Comparison of ENCODE assay signal across 13 mouse cellular contexts in the genomic region with DNA sequence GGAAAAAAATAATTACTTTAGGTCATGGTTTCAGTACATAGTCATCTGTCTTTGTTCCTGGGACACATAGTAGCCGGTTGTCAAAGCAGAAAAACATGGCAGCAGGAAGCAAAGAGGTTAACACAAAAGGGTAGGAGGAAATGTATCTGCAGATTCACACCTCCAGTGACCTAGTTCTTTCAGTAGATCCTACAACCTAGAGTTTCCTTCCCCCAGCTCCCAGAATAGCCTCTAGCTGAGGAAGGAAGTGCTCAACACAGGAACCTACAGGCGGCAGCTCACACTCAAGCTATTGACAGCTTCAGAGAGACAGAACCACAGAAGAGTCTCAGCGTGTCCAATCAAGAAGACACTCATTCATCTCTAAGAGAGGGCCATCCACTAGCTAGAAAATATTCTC. TPM values are rescaled to one million over a fixed set of nuclear protein-coding genes. Genes with fewer than 3 reads are reported as not detected.
DNase-seq lines count a peak whose midpoint lies in the region; ATAC-seq lines count a peak whose summit lies in the region.
"Had no signal": no experiment of that assay in that cellular context is flagged by ENCODE, and none has a peak within 500 bp of the region (broad histone marks: within the 10 kb centered on the region; RNA-seq: fewer than 3 reads in every experiment).

No protein-coding gene starts in this region.

- no peaks in the 10 kb centered on the region for H3K9me3 ChIP-seq in heart, embryonic 12.5 days (replicated peaks)
- no peaks in the 10 kb centered on the region for H3K9me3 ChIP-seq in limb, embryonic 10.5 days (replicated peaks)
- H3K9me3 ChIP-seq: neural tube, embryonic 12.5 days had no signal

- 37% methylated on average over 3 of the region's 3 CpGs for WGBS in heart, embryonic 12.5 days
- WGBS in limb, embryonic 10.5 days = 77% methylated on average over 3 of the region's 3 CpGs

- H3K4me1 ChIP-seq in heart, embryonic 12.5 days (replicated peaks) = no peaks in the 10 kb centered on the region
- no peaks in the 10 kb centered on the region for H3K4me1 ChIP-seq in limb, embryonic 10.5 days
- H3K4me1 ChIP-seq: neural tube, embryonic 12.5 days had no signal

- no peak overlapping the region for H3K4me3 ChIP-seq in heart, embryonic 12.5 days
- no peak overlapping the region for H3K4me3 ChIP-seq in limb, embryonic 10.5 days
- H3K4me3 ChIP-seq: erythroblast, embryonic 14.5 days; neural tube, embryonic 12.5 days had no signal

- DNase-seq in heart, adult 8-10 months (ENCODE audit: low spot score) = peak; percentile 11
- DNase-seq in thymus, adult 18-20 months = peak; percentile 19 to 47
- no peak for DNase-seq in cerebellum, adult 9-10 months
- no peak for DNase-seq in limb, embryonic 10.5 days (ENCODE audit: low spot score)
- no peak for DNase-seq in layer of hippocampus, postnatal 36 days
- DNase-seq: right cerebral cortex, postnatal 4 days had no signal

- no peak overlapping the region for H3K27ac ChIP-seq in heart, embryonic 12.5 days (ENCODE audit: poor library complexity, severe bottlenecking)
- H3K27ac ChIP-seq in limb, embryonic 10.5 days = no peak overlapping the region
- H3K27ac ChIP-seq: liver, embryonic 14.5 days; neural tube, embryonic 12.5 days had no signal

- no peaks in the 10 kb centered on the region for H3K36me3 ChIP-seq in heart, embryonic 12.5 days
- no peaks in the 10 kb centered on the region for H3K36me3 ChIP-seq in limb, embryonic 10.5 days
- H3K36me3 ChIP-seq: neural tube, embryonic 12.5 days had no signal

- H3K27me3 ChIP-seq in heart, embryonic 12.5 days (replicated peaks) = no peaks in the 10 kb centered on the region
- no peaks in the 10 kb centered on the region for H3K27me3 ChIP-seq in limb, embryonic 10.5 days (ENCODE audit: low read depth, poor library complexity, severe bottlenecking)
- H3K27me3 ChIP-seq: neural tube, embryonic 12.5 days had no signal

- no peak overlapping the region for H3K9ac ChIP-seq in heart, embryonic 12.5 days
- H3K9ac ChIP-seq: liver, embryonic 14.5 days; neural tube, embryonic 12.5 days had no signal

- ATAC-seq in heart, embryonic 12.5 days (ENCODE audit: insufficient number of reproducible peaks, low FRiP score) = no peak
- peak; percentile 78 for ATAC-seq in CD4-positive, CD25-positive, alpha-beta regulatory T cell, adult 4 months
- peak; percentile 52 to 79; a peak in 3 of 4 replicates for ATAC-seq in hematopoietic stem cell, adult 5-6 weeks (replicated peaks in 1 of 2; ENCODE audit: insufficient read depth in 1 of 2, low FRiP score in 2 of 2, low TSS enrichment in 1 of 2, low read depth in 1 of 2, poor library complexity in 2 of 2, severe bottlenecking in 2 of 2)
- ATAC-seq: hindbrain, embryonic 16.5 days had no signal

- H3K4me2 ChIP-seq in heart, embryonic 12.5 days = no peak overlapping the region
- H3K4me2 ChIP-seq: neural tube, embryonic 12.5 days had no signal

RNA-seq across cellular contexts. Expression of gene Crot, which starts 18.2 kb away (rescaled TPM):
- 10 to 100 TPM; 19.7 to 23.7 (median 22.5) TPM for total RNA-seq in heart, adult 8-10 months (2022)
- 36.7 and 37.5 TPM in 2 replicates for polyA plus RNA-seq in heart, embryonic 12.5 days (2016; fragmentation: Nextera tagmentation; extraction: Ambion mirVana)
- 10 to 100 TPM; 69.6 to 70.4 TPM for polyA plus RNA-seq in CD4-positive, CD25-positive, alpha-beta regulatory T cell, adult 4 months (2017; shearing (Covaris generic))
- 80.4 and 87.1 TPM in 2 replicates for total RNA-seq in hematopoietic stem cell, adult 5-6 weeks (2017)
- 35.4 and 40.8 TPM in 2 replicates for polyA plus RNA-seq in limb, embryonic 10.5 days (2016; fragmentation: Nextera tagmentation; extraction: Ambion mirVana)
- 10 to 100 TPM; 22.6 to 25.4 TPM for total RNA-seq in layer of hippocampus, postnatal 36 days (2021)

Comparison
In these comparisons a context has a peak if more than half of its experiments do, and no peak if none do; other contexts are left out.
1. DNase-seq: peak in heart, adult 8-10 months (single experiment) and thymus, adult 18-20 months (2 of 2); none in cerebellum, adult 9-10 months (single experiment), limb, embryonic 10.5 days (single experiment) and layer of hippocampus, postnatal 36 days (0 of 2).